Mouse (Mus musculus) CH12F3 (cell line): ENCODE data around the gene Ubl7.

Source experiments
- in situ Hi-C: fragments of 300-500 bp; cut with MboI; formaldehyde crosslinking; loops from 2 replicates; pipeline ENCODE4 v1.14.3; 2020; ENCODE audit warnings: low sequenced_read_pairs

Gene Ubl7

DNA sequence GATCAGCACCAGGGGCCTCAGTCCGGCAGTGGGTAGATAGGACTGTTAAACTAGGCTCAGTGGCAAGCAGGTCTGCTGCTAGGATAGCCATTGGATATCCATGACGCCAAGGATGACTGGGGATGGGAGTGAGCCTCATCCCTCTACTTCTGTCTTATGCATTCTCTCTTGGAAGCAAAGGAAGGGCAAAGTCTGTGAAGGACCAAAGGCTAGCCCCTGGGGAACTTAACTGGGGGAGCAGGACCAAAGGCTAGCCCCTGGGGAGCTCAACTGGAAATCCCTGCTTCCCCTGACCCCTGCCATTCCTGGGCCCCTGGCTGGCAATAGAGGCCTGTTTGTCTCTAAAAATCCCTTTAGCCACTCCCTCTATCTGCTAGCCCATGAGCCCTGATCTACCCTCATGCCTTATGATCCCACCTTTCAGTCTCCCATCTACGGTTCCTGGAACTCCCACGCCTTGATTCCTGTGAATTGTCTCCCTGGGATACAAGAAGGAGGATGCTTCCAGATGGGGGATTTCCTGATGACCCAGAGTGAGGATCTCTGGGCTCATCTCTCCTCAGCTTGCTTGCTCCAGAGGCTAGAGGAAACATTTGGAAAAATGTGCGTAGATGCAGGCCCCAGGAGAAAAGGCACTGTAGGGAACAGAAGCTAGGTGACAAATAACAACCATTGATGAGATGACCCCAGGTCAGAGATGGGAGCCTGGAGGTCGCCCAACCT, 53.9 kb downstream of the Ubl7 start:
- in situ Hi-C loops: no loop called here

DNA sequence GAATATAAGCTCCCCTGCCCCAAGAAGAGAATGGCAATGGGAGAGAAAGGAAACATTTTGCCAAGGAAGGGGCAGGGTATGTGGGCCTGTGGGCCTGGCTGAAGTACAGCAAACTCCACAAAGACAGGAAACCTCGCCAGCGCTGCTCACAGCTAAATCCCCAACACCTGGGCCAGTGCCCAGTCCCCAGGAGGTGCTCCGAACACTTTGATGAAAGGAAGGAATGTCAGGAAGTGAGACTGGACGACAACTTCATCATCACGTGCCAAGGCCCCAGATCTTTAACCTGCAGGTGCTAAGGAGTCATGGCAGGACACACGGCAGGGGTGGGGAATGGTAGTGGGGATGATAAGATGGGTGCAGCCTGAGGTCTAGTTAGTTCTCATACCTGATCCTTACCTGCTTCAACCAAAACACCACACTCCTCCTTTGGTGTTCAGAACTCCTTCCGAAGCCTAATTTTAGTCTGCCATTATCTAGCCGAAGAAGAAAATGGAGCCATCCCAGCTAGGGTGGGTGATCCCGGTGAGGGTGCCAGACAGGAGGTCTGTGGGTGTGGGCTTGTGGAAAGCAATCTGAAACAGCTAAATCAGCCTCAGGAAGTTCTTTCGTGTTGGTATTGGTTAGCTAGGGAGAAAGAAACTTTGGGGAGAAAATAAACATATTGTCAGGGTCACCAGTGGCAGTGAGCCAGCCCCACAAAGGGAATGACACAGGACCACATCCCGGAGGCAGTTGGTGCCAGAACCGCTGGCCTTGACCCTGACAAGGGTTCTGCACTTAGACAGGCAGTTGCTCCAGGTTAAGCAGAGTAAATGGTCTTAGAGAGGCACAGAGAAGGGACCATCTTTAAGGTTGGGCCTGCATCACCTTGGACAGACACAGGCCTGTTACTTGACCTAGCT, 54.8 kb downstream of the Ubl7 start:
- in situ Hi-C loops: no loop called here

DNA sequence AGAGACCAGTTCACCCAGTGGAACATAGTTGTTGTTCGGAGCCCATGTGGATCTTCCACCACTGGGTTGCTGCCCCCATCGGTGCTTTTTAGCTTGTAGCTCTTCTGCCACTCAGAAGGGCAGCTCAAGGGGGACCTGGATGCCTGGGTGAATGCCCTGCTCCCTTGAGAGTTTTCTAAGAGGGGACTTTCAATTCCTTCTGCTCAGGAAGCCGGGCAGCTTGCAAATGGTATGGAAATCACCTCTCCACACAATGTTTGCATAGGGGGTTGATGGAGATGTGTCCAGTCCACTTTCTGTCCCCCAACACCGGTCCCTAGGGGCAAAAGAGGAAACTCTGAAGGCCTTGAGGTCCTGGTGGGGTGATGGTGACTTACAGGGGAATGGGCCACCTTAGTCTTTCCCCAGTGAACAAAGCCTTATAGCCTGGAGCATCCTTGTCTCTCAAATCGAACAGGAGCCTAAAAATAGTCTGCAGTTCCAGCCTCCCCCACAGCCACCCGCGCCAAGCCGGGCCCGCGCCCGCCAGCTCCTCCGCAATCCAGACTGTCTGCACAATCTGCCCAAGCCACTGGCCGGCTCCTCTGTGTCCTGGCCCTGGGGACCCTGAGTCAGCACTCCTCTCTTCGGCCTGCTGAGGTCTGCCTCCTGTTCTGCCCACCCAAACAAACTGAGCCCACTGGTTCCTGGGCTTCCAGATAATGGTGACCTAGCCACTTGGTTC, 56.6 kb downstream of the Ubl7 start:
- in situ Hi-C loops: no loop called here

DNA sequence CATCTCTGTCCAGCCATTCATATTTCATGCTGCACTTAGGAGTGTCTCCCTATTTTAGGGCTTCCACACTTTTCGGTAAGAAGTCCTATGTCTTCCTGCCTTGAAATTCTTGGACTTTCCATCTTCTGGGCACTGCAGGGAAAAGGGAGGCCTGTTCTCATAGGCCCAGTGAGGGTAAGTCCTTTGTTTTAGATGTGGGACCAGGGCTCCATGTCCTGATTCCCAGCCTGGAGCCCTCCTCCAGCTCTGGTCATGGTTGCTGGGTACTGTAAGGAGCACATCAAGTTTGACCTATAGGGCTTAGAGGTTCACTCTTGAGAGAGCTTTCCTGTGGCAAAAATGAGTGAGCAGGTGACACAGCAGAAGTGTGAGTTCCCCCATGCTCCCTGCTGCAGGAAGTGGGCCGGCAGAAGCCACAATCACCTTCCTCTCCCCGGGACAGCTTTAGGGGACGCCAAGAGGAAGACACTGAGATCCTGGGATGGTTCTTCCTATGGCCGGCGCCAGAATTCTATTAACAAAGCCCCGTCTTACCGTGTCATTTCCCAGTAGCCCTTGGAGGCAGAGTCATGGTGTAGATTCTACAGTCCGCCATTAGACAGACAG, 57.5 kb downstream of the Ubl7 start:
- in situ Hi-C loops: no loop called here

DNA sequence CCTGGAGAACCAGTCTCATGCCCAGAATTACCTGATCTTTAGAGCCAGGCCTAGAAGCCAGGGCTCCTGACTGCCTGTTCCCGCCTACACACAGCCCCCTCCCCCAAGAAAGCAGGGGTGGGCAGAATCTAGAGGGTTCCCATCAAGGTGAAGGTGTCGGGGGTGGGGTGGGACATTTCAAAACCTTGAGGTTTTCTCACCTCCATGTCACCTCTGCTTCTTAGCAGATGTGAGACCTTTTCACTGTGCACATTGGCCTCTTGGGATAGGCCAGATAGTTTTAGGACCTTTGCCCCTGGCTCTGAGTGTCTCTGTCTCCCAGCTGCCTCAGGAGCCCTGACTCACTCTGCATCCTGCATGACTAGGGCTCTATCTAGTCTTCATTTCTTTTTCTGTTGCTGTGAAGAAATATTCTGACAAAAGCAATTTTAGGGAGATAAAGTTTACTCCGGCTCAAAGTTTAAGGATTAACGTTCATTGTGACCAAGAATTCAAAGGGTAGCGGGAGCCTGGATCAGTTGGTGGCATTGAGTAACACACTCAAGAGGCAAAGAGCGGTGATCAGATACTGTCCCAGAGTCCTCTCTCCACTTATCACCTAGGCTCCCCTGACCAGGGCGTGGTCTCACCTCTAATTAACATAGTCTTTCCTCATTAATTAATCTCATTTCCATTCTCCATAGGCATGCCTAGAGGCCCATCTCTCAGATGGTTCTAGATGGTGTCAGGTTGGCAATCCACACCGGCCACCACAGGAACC, 58.2 kb downstream of the Ubl7 start:
- in situ Hi-C loops: no loop called here

GRCm38 (mm10) chr9:57969736-57970495, 59.1 kb downstream of the Ubl7 start:
- in situ Hi-C loops: no loop called here

- in situ Hi-C loops: no loop called here
Observed at GRCm38 (mm10) chr9:57971413-57971812, 60.6 kb downstream of the Ubl7 start.

DNA sequence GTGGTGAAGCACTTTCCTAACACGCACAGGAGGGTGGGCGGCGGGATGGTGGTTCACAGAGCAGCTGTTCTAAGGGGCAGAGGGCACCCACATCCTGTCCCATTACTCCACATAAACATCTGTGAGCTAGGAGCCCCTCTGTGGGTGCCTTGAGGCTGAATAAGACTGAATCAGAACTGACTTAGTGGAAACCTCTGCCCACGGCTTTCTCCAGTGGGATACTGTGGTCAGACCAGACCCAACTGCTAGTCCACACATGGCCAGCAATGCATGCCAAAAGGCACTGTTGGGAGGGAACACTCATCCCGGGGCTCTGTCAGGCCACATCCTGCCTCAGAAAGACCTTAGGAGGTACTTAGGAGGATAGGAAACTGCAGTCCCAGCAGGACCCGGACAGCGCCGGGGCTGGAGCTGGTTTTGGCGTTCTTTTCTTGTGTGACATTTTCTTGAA, 61.4 kb downstream of the Ubl7 start:
- in situ Hi-C loops: no loop called here

GRCm38 (mm10) chr9:57972776-57973439, 62.1 kb downstream of the Ubl7 start:
- in situ Hi-C loops: no loop called here

GRCm38 (mm10) chr9:57973440-57974066, 62.8 kb downstream of the Ubl7 start:
- in situ Hi-C loops: no loop called here

DNA sequence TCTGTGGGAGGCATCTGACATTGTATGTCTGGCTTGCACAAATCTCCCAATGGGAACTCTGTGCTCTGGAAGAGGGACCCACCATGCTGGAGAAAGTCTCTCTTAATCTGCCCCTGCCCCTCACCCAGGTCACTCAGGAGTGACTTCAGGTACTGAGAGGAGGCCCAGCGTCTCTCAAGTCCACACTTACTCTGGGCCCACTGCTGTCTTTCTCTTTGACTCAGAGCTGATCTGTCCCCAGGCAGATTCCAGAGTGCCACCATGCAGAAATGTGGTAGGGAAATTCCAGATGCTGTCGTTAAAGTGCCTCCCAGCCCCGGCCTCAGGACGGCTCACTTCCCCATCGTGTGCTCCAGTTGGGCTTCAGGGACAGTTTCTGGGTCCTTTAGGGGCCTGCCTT, 63.4 kb downstream of the Ubl7 start:
- in situ Hi-C loops: no loop called here

DNA sequence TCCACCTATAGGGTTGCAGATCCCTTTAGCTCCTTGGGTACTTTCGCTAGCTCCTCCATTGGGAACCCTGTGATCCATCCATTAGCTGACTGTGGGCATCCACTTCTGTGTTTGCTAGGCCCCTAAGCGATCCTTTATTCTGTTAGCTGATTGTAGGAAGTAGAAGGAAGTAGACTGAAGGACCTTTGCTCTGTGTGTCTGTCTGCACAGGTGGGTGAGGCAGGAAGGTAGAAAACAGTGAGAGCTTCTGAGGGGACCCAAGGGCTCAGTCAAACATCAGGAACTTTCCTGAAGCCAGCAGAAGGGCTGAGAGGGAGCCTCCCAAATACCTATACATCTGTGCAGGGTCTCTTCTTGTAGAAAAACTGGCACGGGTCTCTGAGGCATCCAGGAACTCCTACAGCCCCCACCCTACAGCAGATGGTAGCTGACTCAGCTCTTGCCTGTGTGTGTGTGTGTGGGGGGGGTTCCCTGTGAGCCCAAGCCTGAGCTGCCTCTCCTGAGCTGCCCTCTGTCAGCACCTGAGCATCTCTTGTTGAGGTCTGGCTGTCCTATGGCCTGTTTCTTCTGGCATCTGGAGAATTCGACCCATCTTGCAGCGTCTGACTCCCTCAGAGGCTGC, 64.5 kb downstream of the Ubl7 start:
- in situ Hi-C loops: no loop called here

- in situ Hi-C loops: no loop called here
Observed at GRCm38 (mm10) chr9:57978025-57978424, 67.2 kb downstream of the Ubl7 start.

DNA sequence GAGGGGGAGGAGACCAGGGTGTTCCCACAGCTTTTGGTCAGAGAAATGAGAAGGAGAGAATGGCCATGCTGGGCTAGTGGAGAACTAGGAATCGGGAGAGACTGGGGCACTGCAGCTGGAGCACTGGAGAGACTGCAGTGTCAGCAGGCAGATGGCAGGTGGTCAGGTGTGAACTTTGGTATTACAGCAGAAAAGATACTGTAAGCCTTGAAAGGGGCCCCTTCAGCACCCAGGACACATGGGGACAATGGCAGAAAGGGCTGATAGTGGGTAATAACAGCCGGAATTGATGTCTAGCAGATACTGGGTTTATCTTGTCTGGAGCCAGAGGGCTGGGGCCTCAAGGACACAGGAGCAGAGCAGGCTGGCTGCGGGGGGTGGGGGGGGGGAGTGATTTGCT, 68.1 kb downstream of the Ubl7 start:
- in situ Hi-C loops: no loop called here
